Mouse (Mus musculus) lung, embryonic 14.5 days (tissue): ENCODE measurements around the gene Abca14. TPM values are rescaled to one million over a fixed set of nuclear protein-coding genes. Genes with fewer than 3 reads are reported as not detected.

Source experiments
- ATAC-seq: fragments of 200-750 bp; cut with Nextera tagmentation; 2 replicates; pipeline ENCODE4 v1.8.0; 2017; ENCODE audit warnings: mild to moderate bottlenecking, moderate TSS enrichment, moderate library complexity; ENCODE audit not compliant: insufficient read depth
- DNase-seq: peaks from one replicate; pipeline ENCODE4 v3.0.0-alpha.2; 2015
- H3K27ac ChIP-seq: fragments of 300-500 bp; sonication (generic); 2 replicates; pipeline ENCODE4 v1.5.1; 2014; ENCODE audit warnings: low read depth, mild to moderate bottlenecking, moderate library complexity
- H3K27me3 ChIP-seq: fragments of 300-500 bp; sonication (generic); 2 replicates; pipeline ENCODE4 v1.6.1; 2014; ENCODE audit warnings: low read length, control low read depth; ENCODE audit not compliant: insufficient read depth
- H3K36me3 ChIP-seq: fragments of 300-500 bp; sonication (generic); 2 replicates; pipeline ENCODE4 v1.6.1; 2014; ENCODE audit warnings: control low read depth; ENCODE audit not compliant: insufficient read depth
- H3K4me1 ChIP-seq: fragments of 300-500 bp; sonication (generic); 2 replicates; pipeline ENCODE4 v1.6.1; 2014; ENCODE audit warnings: antibody characterized with exemption, control low read depth; ENCODE audit not compliant: insufficient read depth
- H3K4me2 ChIP-seq: fragments of 300-500 bp; sonication (generic); 2 replicates; pipeline ENCODE4 v1.6.1; 2014; ENCODE audit warnings: mild to moderate bottlenecking
- H3K4me3 ChIP-seq: fragments of 300-500 bp; sonication (generic); 2 replicates; pipeline ENCODE4 v1.5.1; 2014; ENCODE audit warnings: low read depth, low read length
- H3K9ac ChIP-seq: fragments of 300-500 bp; sonication (generic); 2 replicates; pipeline ENCODE4 v1.6.1; 2014
- H3K9me3 ChIP-seq: fragments of 300-500 bp; sonication (generic); 2 replicates; pipeline ENCODE4 v1.6.1; 2016; ENCODE audit warnings: low read depth, low read length, control low read depth
- CTCF ChIP-seq: IDR thresholded peaks from 2 replicates; pipeline ENCODE4 v1.5.1; 2016; ENCODE audit warnings: antibody characterized with exemption, low read depth
- WGBS: fragments of 180-500 bp; shearing (Covaris S2); extraction: QIAGEN DNeasy Blood & Tissue Kit; methylation state at CpG from one replicate; pipeline ENCODE4 v1.1.7; 2014; 5-methylcytosine and 5-hydroxymethylcytosine counted together
- polyA plus RNA-seq: library from polyadenylated mRNA; unstranded; fragments of >200 nt; fragmentation: Nextera tagmentation; extraction: Ambion mirVana; gene quantifications from 2 replicates; pipeline ENCODE4 v1.2.1, GENCODE M21; 2014

The Abca14 gene
- polyA plus RNA-seq: 0.20 TPM in 1 of 2 replicates, not detected in the other

GRCm38 (mm10) chr7:120203789-120204188 is at the start of gene Abca14:
Gene Abca14, plus strand, starts transcription at chr7:120203961.
- no peaks in the 10 kb centered on the region for H3K4me1 ChIP-seq
- H3K27ac ChIP-seq: no peak within 1 kb of the TSS
- peak; percentile 89 for ATAC-seq
- H3K27me3 ChIP-seq: peaks cover 24% of the 10 kb centered on the region
- H3K36me3 ChIP-seq: no peaks in the 10 kb centered on the region
- no peak within 1 kb of the TSS for H3K4me3 ChIP-seq
- DNase-seq: peak; percentile 88
- 4% methylated on average over 26 of the region's 26 CpGs for WGBS
- TF ChIP-seq CTCF: peak; percentile 100
- H3K9ac ChIP-seq: no peak within 1 kb of the TSS
- no peak within 1 kb of the TSS for H3K4me2 ChIP-seq
- H3K9me3 ChIP-seq: no peaks in the 10 kb centered on the region

GRCm38 (mm10) chr7:120156841-120157409 is 46.8 kb upstream of the Abca14 start:
- no peak overlapping the region for H3K4me3 ChIP-seq
- no peak overlapping the region for H3K9ac ChIP-seq
- 28% methylated on average over 2 of the region's 2 CpGs for WGBS
- no peaks in the 10 kb centered on the region for H3K9me3 ChIP-seq
- no peak for TF ChIP-seq CTCF
- H3K27me3 ChIP-seq: no peaks in the 10 kb centered on the region
- H3K36me3 ChIP-seq: no peaks in the 10 kb centered on the region
- no peaks in the 10 kb centered on the region for H3K4me1 ChIP-seq
- ATAC-seq: no peak
- no peak for DNase-seq
- H3K27ac ChIP-seq: no peak overlapping the region
- H3K4me2 ChIP-seq: no peak overlapping the region

- H3K9me3 ChIP-seq: no peaks in the 10 kb centered on the region
- no peak overlapping the region for H3K9ac ChIP-seq
- no peaks in the 10 kb centered on the region for H3K36me3 ChIP-seq
- no peak overlapping the region for H3K4me2 ChIP-seq
- no peaks in the 10 kb centered on the region for H3K27me3 ChIP-seq
- TF ChIP-seq CTCF: no peak
- H3K4me1 ChIP-seq: no peaks in the 10 kb centered on the region
- no peak for DNase-seq
- 49% methylated on average over 5 of the region's 5 CpGs for WGBS
- H3K4me3 ChIP-seq: no peak overlapping the region
- no peak for ATAC-seq
- no peak overlapping the region for H3K27ac ChIP-seq
These were observed 46.1 kb upstream of the Abca14 start for GRCm38 (mm10) chr7:120157575-120158061.

- ATAC-seq (no peak), DNase-seq (no peak)
- no peak for TF ChIP-seq CTCF
- H3K4me1 ChIP-seq: no peaks in the 10 kb centered on the region
- H3K9me3 ChIP-seq: no peaks in the 10 kb centered on the region
- H3K4me2 ChIP-seq: no peak overlapping the region
- H3K27ac ChIP-seq: no peak overlapping the region
- H3K27me3 ChIP-seq: no peaks in the 10 kb centered on the region
- H3K36me3 ChIP-seq: no peaks in the 10 kb centered on the region
- no peak overlapping the region for H3K4me3 ChIP-seq
- WGBS: 23% methylated on average over 4 of the region's 4 CpGs
- H3K9ac ChIP-seq: no peak overlapping the region
These were observed 45.6 kb upstream of the Abca14 start for GRCm38 (mm10) chr7:120158121-120158613.

- H3K27ac ChIP-seq: no peak overlapping the region
- no peaks in the 10 kb centered on the region for H3K9me3 ChIP-seq
- TF ChIP-seq CTCF: no peak
- 76% methylated on average over 11 of the region's 11 CpGs for WGBS
- H3K27me3 ChIP-seq: no peaks in the 10 kb centered on the region
- no peak overlapping the region for H3K4me3 ChIP-seq
- no peak overlapping the region for H3K4me2 ChIP-seq
- no peak for ATAC-seq
- no peak overlapping the region for H3K9ac ChIP-seq
- H3K4me1 ChIP-seq: no peaks in the 10 kb centered on the region
- peak; percentile 37 for DNase-seq
- H3K36me3 ChIP-seq: no peaks in the 10 kb centered on the region
These were observed 40.0 kb upstream of the Abca14 start for GRCm38 (mm10) chr7:120163581-120164251.

- Histone ChIP-seq H3K9ac (no peak overlapping the region), H3K4me1 (no peaks in the 10 kb centered on the region), H3K4me2 (no peak overlapping the region), H3K27ac (no peak overlapping the region), H3K36me3 (no peaks in the 10 kb centered on the region), H3K9me3 (no peaks in the 10 kb centered on the region), H3K4me3 (no peak overlapping the region), H3K27me3 (no peaks in the 10 kb centered on the region)
- peak; percentile 58 for DNase-seq
- TF ChIP-seq CTCF: no peak
- 76% methylated on average over 1 of the region's 1 CpGs for WGBS
- ATAC-seq: peak; percentile 88
These were observed 31.5 kb upstream of the Abca14 start for GRCm38 (mm10) chr7:120172188-120172700.

- H3K4me3 ChIP-seq: no peak within 1 kb of the TSS
- no peak within 1 kb of the TSS for H3K4me2 ChIP-seq
These were observed 30.0 kb upstream of the Abca14 start, which contains the start of gene Anks4b for GRCm38 (mm10) chr7:120173603-120174244. Gene Anks4b, plus strand, starts transcription at chr7:120173858.

More at GRCm38 (mm10) chr7:120173603-120174244, 30.0 kb upstream of the Abca14 start, which contains the start of gene Anks4b:
- H3K27me3 ChIP-seq: no peaks in the 10 kb centered on the region
- ATAC-seq: no peak
- no peaks in the 10 kb centered on the region for H3K9me3 ChIP-seq
- no peak within 1 kb of the TSS for H3K9ac ChIP-seq
- no peak within 1 kb of the TSS for H3K27ac ChIP-seq
- no peak for DNase-seq
- H3K4me1 ChIP-seq: no peaks in the 10 kb centered on the region
- whole genome bisulfite sequencing: 79% methylated on average over 10 of the region's 10 CpGs
- TF ChIP-seq CTCF: no peak
- H3K36me3 ChIP-seq: no peaks in the 10 kb centered on the region
